Mouse (Mus musculus): ENCODE measurements at regions not wholly inside any gene's neighbourhood (a gene's known extent, or its start where the extent isn't known, plus 50 kb on each side); places are given as distances from the start of the nearest gene placed in this dataset.

DNA sequence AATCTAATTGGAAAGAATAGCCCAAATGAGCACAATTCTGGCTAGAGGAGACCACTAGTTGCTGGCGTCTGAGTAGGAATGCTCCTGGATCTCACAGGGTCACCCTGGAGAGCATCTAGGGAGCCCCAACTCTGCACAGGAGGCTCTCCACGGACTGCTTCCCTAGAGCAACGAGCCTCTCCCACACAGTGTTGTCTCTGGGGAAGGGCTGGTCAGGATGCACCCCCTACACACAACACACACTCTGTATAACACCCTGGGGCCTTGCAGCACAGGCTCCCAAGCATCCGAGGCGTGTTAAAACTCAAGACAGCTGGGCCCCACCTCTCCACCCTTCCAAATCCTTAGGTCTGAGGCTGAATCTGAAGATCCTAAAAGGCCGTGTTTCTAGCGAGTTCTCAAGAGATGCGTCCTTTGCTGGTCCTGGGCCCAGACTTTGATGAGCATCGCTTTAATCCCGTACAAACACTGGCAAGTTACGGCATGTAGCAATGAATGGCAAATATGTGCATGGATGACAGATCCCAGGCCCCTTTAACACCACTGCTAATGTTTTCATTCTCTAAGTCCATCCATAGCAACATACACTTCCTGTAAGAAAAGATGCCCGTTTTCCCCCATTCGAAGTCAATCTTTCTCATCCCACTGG lies 56.4 kb upstream of the Ubl3 start:
- no peaks in the 10 kb centered on the region for H3K4me1 ChIP-seq (replicated peaks)
- H3K27ac ChIP-seq = no peak overlapping the region
- no peak overlapping the region for H3K9ac ChIP-seq
- DNase-seq = no peak
- no peaks in the 10 kb centered on the region for H3K36me3 ChIP-seq
- H3K9me3 ChIP-seq (replicated peaks) = no peaks in the 10 kb centered on the region
- no peak for ATAC-seq (ENCODE audit: low read depth)
- WGBS (ENCODE audit: insufficient replicate concordance) = 71% methylated on average over 13 of the region's 13 CpGs
- H3K4me3 ChIP-seq (replicated peaks) = no peak overlapping the region
- H3K27me3 ChIP-seq = no peaks in the 10 kb centered on the region
- no peak overlapping the region for H3K4me2 ChIP-seq

DNA sequence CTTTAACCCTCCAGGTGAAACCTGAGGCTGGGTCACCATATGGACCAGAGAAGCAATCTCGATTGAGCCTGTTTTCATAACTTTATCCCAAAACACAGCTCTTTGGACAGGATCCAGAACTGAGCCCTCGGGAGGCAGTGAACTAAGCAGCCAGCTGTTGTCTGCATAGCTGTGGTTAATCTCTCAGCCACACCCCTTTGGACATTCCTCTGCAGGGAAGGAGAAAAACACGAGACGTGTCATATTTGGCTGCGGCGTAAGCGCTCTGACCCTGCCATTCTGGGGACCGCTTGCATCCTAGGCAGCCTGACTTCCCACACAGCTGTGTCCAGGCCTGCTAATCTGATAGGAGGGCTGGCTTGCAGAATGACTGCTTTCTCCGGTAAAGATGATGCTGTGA lies 55.6 kb upstream of the Ubl3 start:
- no peak overlapping the region for H3K4me2 ChIP-seq
- ATAC-seq (ENCODE audit: low read depth) = no peak
- no peaks in the 10 kb centered on the region for H3K4me1 ChIP-seq (replicated peaks)
- no peak for DNase-seq
- H3K9me3 ChIP-seq (replicated peaks) = no peaks in the 10 kb centered on the region
- H3K36me3 ChIP-seq = no peaks in the 10 kb centered on the region
- H3K27me3 ChIP-seq = no peaks in the 10 kb centered on the region
- WGBS (ENCODE audit: insufficient replicate concordance) = 62% methylated on average over 9 of the region's 9 CpGs
- no peak overlapping the region for H3K4me3 ChIP-seq (replicated peaks)
- no peak overlapping the region for H3K9ac ChIP-seq
- H3K27ac ChIP-seq = no peak overlapping the region

DNA sequence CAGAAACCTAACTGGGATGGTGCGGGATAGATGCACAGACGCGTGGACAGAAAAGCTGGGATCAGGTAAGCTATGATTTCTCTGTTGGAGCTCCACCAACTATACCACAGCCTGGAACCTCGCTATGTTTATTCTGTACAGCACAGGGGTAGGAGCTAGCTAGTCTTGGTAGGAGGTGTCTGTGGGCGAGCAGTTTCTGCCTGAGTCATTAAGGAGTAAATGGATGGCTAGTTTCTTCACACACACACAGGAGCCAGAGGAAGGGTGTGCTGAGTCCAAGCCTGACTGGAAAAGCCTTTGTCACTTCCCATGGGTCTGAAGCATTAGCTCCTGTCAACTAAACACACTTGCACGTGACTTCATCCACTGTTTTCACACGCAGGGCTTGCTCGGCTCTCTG lies 53.1 kb upstream of the Ubl3 start:
- H3K27me3 ChIP-seq = no peaks in the 10 kb centered on the region
- H3K9me3 ChIP-seq (replicated peaks) = no peaks in the 10 kb centered on the region
- ATAC-seq (ENCODE audit: low read depth) (no peak), DNase-seq (no peak)
- H3K4me1 ChIP-seq (replicated peaks) = no peaks in the 10 kb centered on the region
- H3K4me2 ChIP-seq = no peak overlapping the region
- H3K9ac ChIP-seq = no peak overlapping the region
- no peak overlapping the region for H3K4me3 ChIP-seq (replicated peaks)
- H3K27ac ChIP-seq = no peak overlapping the region
- WGBS (ENCODE audit: insufficient replicate concordance) = 71% methylated on average over 8 of the region's 8 CpGs
- no peaks in the 10 kb centered on the region for H3K36me3 ChIP-seq
